Mouse (Mus musculus) hindbrain, embryonic 14.5 days (tissue): ENCODE results near the gene Olfr914. TPM values are rescaled to one million over a fixed set of nuclear protein-coding genes. Genes with fewer than 3 reads are reported as not detected.

Experiments used
- ATAC-seq: fragments of 200-750 bp; cut with Nextera tagmentation; 2 replicates; pipeline ENCODE4 v1.8.0; 2017; ENCODE audit warnings: moderate number of reproducible peaks, mild to moderate bottlenecking, moderate TSS enrichment, moderate library complexity; ENCODE audit not compliant: low FRiP score
- DNase-seq: peaks from one replicate; pipeline ENCODE4 v3.0.0-alpha.2; 2015; ENCODE audit warnings: low spot score
- H3K27ac ChIP-seq: fragments of 300-500 bp; sonication (generic); 2 replicates; pipeline ENCODE4 v1.5.1; 2014; ENCODE audit warnings: mild to moderate bottlenecking, moderate library complexity
- H3K27me3 ChIP-seq: fragments of 300-500 bp; sonication (generic); 2 replicates; pipeline ENCODE4 v1.6.1; 2014; ENCODE audit warnings: mild to moderate bottlenecking, low read length, mixed read lengths; ENCODE audit not compliant: control insufficient read depth, insufficient read depth
- H3K36me3 ChIP-seq: fragments of 300-500 bp; sonication (generic); replicated peaks from 2 replicates; pipeline ENCODE4 v1.6.1; 2014; ENCODE audit not compliant: control insufficient read depth, insufficient read depth
- H3K4me1 ChIP-seq: fragments of 300-500 bp; sonication (generic); replicated peaks from 2 replicates; pipeline ENCODE4 v1.6.1; 2014; ENCODE audit warnings: antibody characterized with exemption, low read length, mixed read lengths; ENCODE audit not compliant: control insufficient read depth, insufficient read depth
- H3K4me2 ChIP-seq: fragments of 300-500 bp; sonication (generic); replicated peaks from 2 replicates; pipeline ENCODE4 v1.6.1; 2014; ENCODE audit warnings: mild to moderate bottlenecking, moderate library complexity
- H3K4me3 ChIP-seq: fragments of 300-500 bp; sonication (generic); replicated peaks from 2 replicates; pipeline ENCODE4 v1.5.1; 2014; ENCODE audit warnings: mild to moderate bottlenecking, low read length
- H3K9ac ChIP-seq: fragments of 300-500 bp; sonication (generic); 2 replicates; pipeline ENCODE4 v1.6.1; 2014
- H3K9me3 ChIP-seq: fragments of 300-500 bp; sonication (generic); 2 replicates; pipeline ENCODE4 v1.6.1; 2016; ENCODE audit warnings: low read length; ENCODE audit not compliant: control insufficient read depth
- WGBS: fragments of 180-500 bp; shearing (Covaris S2); extraction: QIAGEN DNeasy Blood & Tissue Kit; methylation state at CpG from one replicate; pipeline ENCODE4 v1.1.7; 2014; 5-methylcytosine and 5-hydroxymethylcytosine counted together
- polyA plus RNA-seq: library from polyadenylated mRNA; unstranded; fragments of >200 nt; fragmentation: Nextera tagmentation; extraction: Ambion mirVana; gene quantifications from 2 replicates; pipeline ENCODE4 v1.2.1, GENCODE M21; 2014

Gene Olfr914
- not detected in 2 replicates for polyA plus RNA-seq

DNA sequence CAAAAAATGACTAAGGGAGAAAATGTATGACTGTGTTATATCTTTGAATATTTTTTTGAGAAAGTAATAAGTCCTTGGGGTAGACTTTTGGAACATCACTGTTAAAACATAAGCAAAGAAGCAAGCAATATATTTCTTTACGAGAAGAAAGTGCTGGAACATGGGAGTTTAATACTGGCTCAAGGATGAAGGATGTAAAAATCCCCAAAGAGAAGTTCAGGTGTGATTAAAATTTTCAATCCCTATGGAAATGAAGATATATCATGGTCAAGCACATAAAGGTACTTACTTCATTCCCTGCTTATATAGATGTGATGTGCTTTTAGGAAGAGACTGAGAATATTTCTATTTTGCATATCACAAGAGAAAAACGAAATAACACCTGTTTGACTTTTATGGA lies at the start of gene Olfr914:
Gene Olfr914, plus strand, starts transcription at position 301 of the 400 bp plus-strand sequence.
- Histone ChIP-seq H3K9ac (no peak within 1 kb of the TSS), H3K4me2 (no peak within 1 kb of the TSS), H3K4me1 (no peaks in the 10 kb centered on the region), H3K4me3 (no peak within 1 kb of the TSS), H3K27ac (no peak within 1 kb of the TSS), H3K27me3 (no peaks in the 10 kb centered on the region), H3K9me3 (no peaks in the 10 kb centered on the region), H3K36me3 (no peaks in the 10 kb centered on the region)
- DNase-seq (no peak), ATAC-seq (no peak)
- 80% methylated on average over 2 of the region's 2 CpGs for WGBS

DNA sequence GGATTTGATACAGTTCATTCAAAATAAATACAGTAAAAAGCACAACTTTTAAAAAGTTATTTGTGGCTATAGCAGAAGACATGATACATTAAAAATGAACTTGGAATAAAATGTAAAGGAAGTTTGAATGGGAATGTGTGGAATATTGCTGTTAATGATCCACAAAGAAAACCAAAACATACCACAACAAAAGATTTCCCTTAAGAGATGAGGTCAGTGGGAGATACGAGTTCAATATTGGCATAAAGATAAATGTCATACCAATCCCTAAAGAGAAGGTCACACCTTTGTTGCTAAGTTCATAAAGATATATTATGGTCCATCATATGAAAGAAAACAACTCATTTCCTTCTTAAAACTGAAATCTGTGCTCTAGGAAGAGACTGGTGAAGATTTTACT lies 25.0 kb upstream of the Olfr914 start, which contains the start of gene Olfr912:
Gene Olfr912, plus strand, starts transcription at position 301 of the 400 bp plus-strand sequence.
- Histone ChIP-seq H3K27ac (no peak within 1 kb of the TSS), H3K36me3 (no peaks in the 10 kb centered on the region), H3K4me2 (no peak within 1 kb of the TSS), H3K4me3 (no peak within 1 kb of the TSS), H3K9me3 (no peaks in the 10 kb centered on the region), H3K9ac (no peak within 1 kb of the TSS), H3K4me1 (no peaks in the 10 kb centered on the region), H3K27me3 (no peaks in the 10 kb centered on the region)
- ATAC-seq (no peak), DNase-seq (no peak)
- WGBS, result 80% methylated on average over 1 of the region's 1 CpGs

DNA sequence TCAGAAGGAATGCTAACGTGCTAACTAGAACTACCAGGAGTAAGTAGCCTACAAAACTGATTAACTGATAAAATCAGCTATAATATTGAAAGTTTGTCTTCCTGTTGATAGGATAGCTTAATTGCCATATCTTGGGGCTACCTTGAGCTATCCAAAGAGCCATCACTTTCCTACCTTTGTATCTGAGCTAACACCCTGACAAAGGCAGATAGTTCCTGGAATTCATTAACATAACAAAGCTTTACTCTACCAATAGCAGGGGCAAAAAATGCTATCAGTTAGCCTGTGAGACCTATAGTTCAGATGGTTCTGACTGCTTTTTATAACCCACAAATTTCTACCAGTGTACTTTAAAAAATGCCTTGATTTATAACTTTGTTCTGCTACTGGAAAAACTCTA lies 13.8 kb upstream of the Olfr914 start:
- ATAC-seq (no peak), DNase-seq (no peak)
- Histone ChIP-seq H3K4me2 (no peak overlapping the region), H3K9ac (no peak overlapping the region), H3K4me1 (no peaks in the 10 kb centered on the region), H3K4me3 (no peak overlapping the region), H3K9me3 (no peaks in the 10 kb centered on the region), H3K36me3 (no peaks in the 10 kb centered on the region), H3K27me3 (no peaks in the 10 kb centered on the region), H3K27ac (no peak overlapping the region)
- 57% methylated on average over 1 of the region's 1 CpGs for WGBS

DNA sequence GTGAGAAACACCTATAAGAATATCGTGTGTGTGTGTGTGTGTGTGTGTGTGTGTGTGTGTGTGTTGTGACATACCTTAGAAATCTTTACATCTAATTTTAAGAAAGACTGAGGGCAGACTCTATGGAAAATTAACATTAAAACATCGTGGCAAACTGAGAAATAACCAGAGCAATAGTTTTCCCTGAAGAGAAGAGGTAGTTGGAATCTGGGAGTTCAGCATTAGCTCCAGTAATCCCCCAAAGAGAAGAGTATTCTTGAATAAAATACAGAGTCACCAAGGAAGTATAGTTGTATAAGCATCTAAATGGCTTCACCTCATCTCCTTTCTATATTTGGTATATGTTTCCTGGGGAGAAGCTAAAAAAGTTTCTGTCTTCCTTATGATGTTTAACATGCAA lies 12.4 kb upstream of the Olfr914 start, which contains the start of gene Olfr913:
Gene Olfr913, plus strand, starts transcription at position 301 of the 400 bp plus-strand sequence.
- H3K4me2 ChIP-seq, result no peak within 1 kb of the TSS
- H3K9me3 ChIP-seq, result no peaks in the 10 kb centered on the region
- H3K36me3 ChIP-seq, result no peaks in the 10 kb centered on the region
- WGBS, result 62% methylated on average over 2 of the region's 2 CpGs
- no peaks in the 10 kb centered on the region for H3K4me1 ChIP-seq
- no peak for ATAC-seq
- H3K9ac ChIP-seq, result no peak within 1 kb of the TSS
- no peak within 1 kb of the TSS for H3K27ac ChIP-seq
- no peaks in the 10 kb centered on the region for H3K27me3 ChIP-seq
- H3K4me3 ChIP-seq, result no peak within 1 kb of the TSS
- no peak for DNase-seq

DNA sequence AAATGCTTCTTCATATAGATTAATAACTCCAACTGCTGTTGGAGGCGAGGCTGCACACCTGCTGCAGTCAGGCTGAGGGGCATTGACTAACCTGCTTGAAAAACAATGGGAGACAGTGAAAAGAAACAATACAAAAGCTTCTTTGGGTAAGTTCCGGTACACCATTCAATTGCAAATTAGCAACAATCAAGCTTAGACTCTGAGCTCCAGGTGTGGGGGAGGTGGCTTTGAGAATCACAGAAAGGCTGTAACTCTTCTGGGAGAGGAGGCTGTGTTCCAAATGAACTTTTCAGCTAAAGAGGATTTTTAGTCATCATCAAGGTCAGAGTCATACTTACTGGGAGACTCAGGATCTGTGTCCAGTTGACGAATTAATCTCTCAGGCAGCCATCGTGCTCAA lies 27.5 kb downstream of the Olfr914 start:
- H3K9ac ChIP-seq, result no peak overlapping the region
- no peaks in the 10 kb centered on the region for H3K36me3 ChIP-seq
- no peak overlapping the region for H3K4me2 ChIP-seq
- no peaks in the 10 kb centered on the region for H3K4me1 ChIP-seq
- no peak for ATAC-seq
- no peak overlapping the region for H3K27ac ChIP-seq
- H3K9me3 ChIP-seq, result peaks cover 4% of the 10 kb centered on the region; the same call in 1 of the 2 replicates
- no peak overlapping the region for H3K4me3 ChIP-seq
- WGBS, result 83% methylated on average over 4 of the region's 4 CpGs
- H3K27me3 ChIP-seq, result no peaks in the 10 kb centered on the region
- no peak for DNase-seq

DNA sequence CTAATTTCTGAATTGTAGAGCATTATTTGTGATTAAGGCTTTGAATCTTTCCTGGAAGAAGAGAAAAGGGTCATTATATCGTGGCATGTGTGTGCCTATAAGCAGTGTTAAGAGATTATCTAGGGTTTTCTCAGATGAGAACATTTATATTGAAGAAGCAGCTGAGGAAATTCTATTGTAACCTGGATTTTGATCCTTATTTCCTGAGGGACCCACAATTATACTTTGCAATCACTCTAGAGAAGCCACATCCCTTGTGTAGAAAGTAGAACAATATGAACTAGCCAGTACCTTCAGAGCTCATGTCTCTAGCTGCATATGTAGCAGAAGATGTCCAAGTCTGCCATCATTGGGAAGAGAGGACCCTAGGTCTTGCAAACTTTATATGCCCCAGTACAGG lies 54.9 kb downstream of the Olfr914 start, which contains the start of gene Olfr916:
Gene Olfr916, minus strand, starts transcription at position 101 of the 400 bp plus-strand sequence.
- no peaks in the 10 kb centered on the region for H3K27me3 ChIP-seq
- 70% methylated on average over 1 of the region's 1 CpGs for WGBS
- H3K4me3 ChIP-seq, result no peak within 1 kb of the TSS
- H3K9me3 ChIP-seq, result no peaks in the 10 kb centered on the region
- no peak within 1 kb of the TSS for H3K9ac ChIP-seq
- H3K27ac ChIP-seq, result no peak within 1 kb of the TSS
- no peaks in the 10 kb centered on the region for H3K4me1 ChIP-seq
- no peak for ATAC-seq
- DNase-seq, result no peak
- no peak within 1 kb of the TSS for H3K4me2 ChIP-seq
- H3K36me3 ChIP-seq, result no peaks in the 10 kb centered on the region

Other genes starting within 250 kb of the Olfr914 start
- gene Olfr250, start 238.2 kb upstream of the Olfr914 start, polyA plus RNA-seq, result not detected in 2 replicates
- not detected in 2 replicates for gene Olfr251, start 228.0 kb upstream of the Olfr914 start, polyA plus RNA-seq
- gene Olfr147, start 203.4 kb upstream of the Olfr914 start, polyA plus RNA-seq, result not detected in 2 replicates
- not detected in 2 replicates for gene Olfr901, start 175.6 kb upstream of the Olfr914 start, polyA plus RNA-seq
- gene Olfr902, start 157.4 kb upstream of the Olfr914 start, polyA plus RNA-seq, result not detected in 2 replicates
- not detected in 2 replicates for gene Olfr904, start 142.0 kb upstream of the Olfr914 start, polyA plus RNA-seq
- gene Olfr905, start 134.0 kb upstream of the Olfr914 start, polyA plus RNA-seq, result not detected in 2 replicates
- not detected in 2 replicates for gene Olfr906, start 118.0 kb upstream of the Olfr914 start, polyA plus RNA-seq
- gene Olfr907, start 109.3 kb upstream of the Olfr914 start, polyA plus RNA-seq, result not detected in 2 replicates
- not detected in 2 replicates for gene Olfr911-ps1, start 83.5 kb upstream of the Olfr914 start, polyA plus RNA-seq
- gene Olfr910, start 67.3 kb upstream of the Olfr914 start, polyA plus RNA-seq, result not detected in 2 replicates
- not detected in 2 replicates for gene Olfr912, start 24.9 kb upstream of the Olfr914 start, polyA plus RNA-seq
- gene Olfr913, start 12.3 kb upstream of the Olfr914 start, polyA plus RNA-seq, result not detected in 2 replicates
- gene Olfr916, start 54.8 kb downstream of the Olfr914 start, polyA plus RNA-seq, result not detected in 2 replicates
- gene Olfr917, start 60.7 kb downstream of the Olfr914 start, polyA plus RNA-seq, result not detected in 2 replicates
- not detected in 2 replicates for gene Olfr918, start 69.5 kb downstream of the Olfr914 start, polyA plus RNA-seq
- gene Olfr919, start 98.6 kb downstream of the Olfr914 start, polyA plus RNA-seq, result not detected in 2 replicates
- 9.8 and 10.1 TPM in 2 replicates for gene Vwa5a, start 113.2 kb downstream of the Olfr914 start, polyA plus RNA-seq
- gene Olfr920, start 147.2 kb downstream of the Olfr914 start, polyA plus RNA-seq, result not detected in 2 replicates
- not detected in 2 replicates for gene Olfr921, start 168.0 kb downstream of the Olfr914 start, polyA plus RNA-seq
- gene Olfr922, start 209.5 kb downstream of the Olfr914 start, polyA plus RNA-seq, result not detected in 2 replicates
- gene Olfr923, start 221.4 kb downstream of the Olfr914 start, polyA plus RNA-seq, result not detected in 2 replicates
- gene Olfr924, start 239.3 kb downstream of the Olfr914 start, polyA plus RNA-seq, result not detected in 2 replicates
- not detected in 2 replicates for gene Olfr26, start 250.0 kb downstream of the Olfr914 start, polyA plus RNA-seq